Mouse (Mus musculus) ES-E14 (cell line): ENCODE results near the gene Zfp831.

Source experiments
- HCFC1 ChIP-seq: IDR thresholded peaks from 2 replicates; pipeline ENCODE4 v1.6.1; 2012; ENCODE audit warnings: low read length, inconsistent platforms, borderline replicate concordance; ENCODE audit not compliant: insufficient read depth
- ZC3H11A ChIP-seq: IDR thresholded peaks from 2 replicates; pipeline ENCODE4 v1.6.1; 2012; ENCODE audit warnings: low read depth, mild to moderate bottlenecking, inconsistent platforms, low read length, borderline replicate concordance

DNA sequence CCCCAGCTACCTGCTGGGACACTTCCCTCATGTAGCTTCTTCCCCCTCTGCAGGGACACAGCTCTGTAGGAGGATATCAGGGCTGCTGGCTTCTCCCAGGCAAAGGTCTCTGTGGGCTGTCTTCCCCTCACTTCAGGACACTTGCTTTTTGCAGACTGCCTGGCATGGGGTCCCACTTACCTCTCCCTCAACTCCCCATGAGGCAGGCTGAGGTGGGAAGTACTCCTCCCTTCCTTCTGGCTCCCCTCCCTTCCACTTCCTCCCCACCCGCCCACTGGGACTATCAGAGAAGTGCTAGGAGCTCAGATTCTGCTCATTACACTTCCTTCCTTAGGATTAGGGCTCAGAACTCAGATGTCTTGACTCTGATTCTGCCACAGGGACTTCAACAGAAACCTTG is 6.6 kb upstream of the Zfp831 start:
- no peak for TF ChIP-seq ZC3H11A
- TF ChIP-seq HCFC1 = no peak
